Mouse (Mus musculus) NIH3T3 (cell line): ENCODE results near the gene Hcfc2.

Experiments
- DNase-seq: peaks from one replicate; pipeline ENCODE4 v3.0.0-alpha.2; 2012; ENCODE audit warnings: low read depth

Hcfc2 gene

GRCm38 (mm10) chr10:82695956-82696355 lies at the start of gene Hcfc2:
TSS of gene Hcfc2 (plus strand) at chr10:82696160.
- peak; percentile 20 for DNase-seq

GRCm38 (mm10) chr10:82647205-82647811 lies 48.7 kb upstream of the Hcfc2 start:
- no peak for DNase-seq

- no peak for DNase-seq
Observed at GRCm38 (mm10) chr10:82651221-82651620, 44.7 kb upstream of the Hcfc2 start.

GRCm38 (mm10) chr10:82652625-82653024 lies 43.3 kb upstream of the Hcfc2 start:
- DNase-seq, result no peak

GRCm38 (mm10) chr10:82654581-82654980 lies 41.4 kb upstream of the Hcfc2 start:
- DNase-seq, result no peak

- DNase-seq, result no peak
Observed at GRCm38 (mm10) chr10:82661820-82662219, 34.1 kb upstream of the Hcfc2 start.

GRCm38 (mm10) chr10:82662267-82662990 lies 33.5 kb upstream of the Hcfc2 start:
- no peak for DNase-seq

GRCm38 (mm10) chr10:82663289-82663688 lies 32.7 kb upstream of the Hcfc2 start:
- no peak for DNase-seq

- DNase-seq, result no peak
Observed at GRCm38 (mm10) chr10:82665951-82666350, 30.0 kb upstream of the Hcfc2 start.

- DNase-seq, result peak; percentile 95
Observed at GRCm38 (mm10) chr10:82666436-82667234, 29.3 kb upstream of the Hcfc2 start.

GRCm38 (mm10) chr10:82670205-82670604 lies 25.8 kb upstream of the Hcfc2 start:
- no peak for DNase-seq

- no peak for DNase-seq
Observed at GRCm38 (mm10) chr10:82676949-82677348, 19.0 kb upstream of the Hcfc2 start.

GRCm38 (mm10) chr10:82680769-82681168 lies 15.2 kb upstream of the Hcfc2 start:
- DNase-seq, result no peak

- DNase-seq, result no peak
Observed at GRCm38 (mm10) chr10:82681639-82682038, 14.3 kb upstream of the Hcfc2 start.

GRCm38 (mm10) chr10:82685440-82685839 lies 10.5 kb upstream of the Hcfc2 start:
- DNase-seq, result no peak

GRCm38 (mm10) chr10:82689681-82690211 lies 6.2 kb upstream of the Hcfc2 start:
- DNase-seq, result peak; percentile 85

- peak; percentile 94 for DNase-seq
Observed at GRCm38 (mm10) chr10:82690494-82690893, 5.5 kb upstream of the Hcfc2 start, which contains the start of gene Glt8d2. TSS of gene Glt8d2 (minus strand) at chr10:82690650.

GRCm38 (mm10) chr10:82696453-82697079 lies 606 bp downstream of the Hcfc2 start:
- no peak for DNase-seq

GRCm38 (mm10) chr10:82697305-82697898 lies 1.4 kb downstream of the Hcfc2 start:
- DNase-seq, result no peak

GRCm38 (mm10) chr10:82698712-82699261 lies 2.8 kb downstream of the Hcfc2 start:
- DNase-seq, result peak; percentile 96

GRCm38 (mm10) chr10:82699296-82699941 lies 3.5 kb downstream of the Hcfc2 start:
- DNase-seq, result peak; percentile 38
